Mouse (Mus musculus) limb, embryonic 14.5 days (tissue): Measurements from ENCODE around the gene Lingo2. TPM values are rescaled to one million over a fixed set of nuclear protein-coding genes. Genes with fewer than 3 reads are reported as not detected.

Experiments used
- ATAC-seq: fragments of 200-750 bp; cut with Nextera tagmentation; 2 replicates; pipeline ENCODE4 v1.8.0; 2017; ENCODE audit warnings: low read depth, moderate number of reproducible peaks, moderate TSS enrichment; ENCODE audit not compliant: low FRiP score
- DNase-seq: peaks from one replicate; pipeline ENCODE4 v3.0.0-alpha.2; 2015; ENCODE audit warnings: low spot score
- H3K27ac ChIP-seq: fragments of 300-500 bp; sonication (generic); replicated peaks from 2 replicates; pipeline ENCODE4 v1.5.1; 2014; ENCODE audit warnings: low read depth, mild to moderate bottlenecking, low read length, moderate library complexity, mixed read lengths
- H3K27me3 ChIP-seq: fragments of 300-500 bp; sonication (generic); 2 replicates; pipeline ENCODE4 v1.6.1; 2014; ENCODE audit warnings: low read length, mixed read lengths; ENCODE audit not compliant: control insufficient read depth, insufficient read depth
- H3K36me3 ChIP-seq: fragments of 300-500 bp; sonication (generic); 2 replicates; pipeline ENCODE4 v1.6.1; 2014; ENCODE audit warnings: mild to moderate bottlenecking, low read length, moderate library complexity, mixed read lengths; ENCODE audit not compliant: control insufficient read depth, insufficient read depth
- H3K4me1 ChIP-seq: fragments of 300-500 bp; sonication (generic); 2 replicates; pipeline ENCODE4 v1.6.1; 2014; ENCODE audit warnings: antibody characterized with exemption, low read length, mixed read lengths; ENCODE audit not compliant: control insufficient read depth, insufficient read depth
- H3K4me2 ChIP-seq: fragments of 300-500 bp; sonication (generic); replicated peaks from 2 replicates; pipeline ENCODE4 v1.6.1; 2014; ENCODE audit warnings: low read depth, mild to moderate bottlenecking, low read length, moderate library complexity; ENCODE audit not compliant: severe bottlenecking
- H3K4me3 ChIP-seq: fragments of 300-500 bp; sonication (generic); replicated peaks from 2 replicates; pipeline ENCODE4 v1.5.1; 2014; ENCODE audit warnings: low read length
- H3K9ac ChIP-seq: fragments of 300-500 bp; sonication (generic); 2 replicates; pipeline ENCODE4 v1.6.1; 2014; ENCODE audit warnings: mild to moderate bottlenecking, low read depth, low read length, moderate library complexity; ENCODE audit not compliant: severe bottlenecking
- H3K9me3 ChIP-seq: fragments of 300-500 bp; sonication (generic); 2 replicates; pipeline ENCODE4 v1.6.1; 2016; ENCODE audit warnings: low read length; ENCODE audit not compliant: control insufficient read depth
- POLR2A ChIP-seq: fragments of 200-500 bp; IDR thresholded peaks from 2 replicates; pipeline ENCODE4 v1.8.0; 2012; ENCODE audit warnings: inconsistent platforms, mild to moderate bottlenecking, moderate library complexity, borderline replicate concordance; ENCODE audit not compliant: insufficient read depth, insufficient read length; ENCODE audit errors: extremely low read depth
- WGBS: fragments of 180-500 bp; shearing (Covaris S2); extraction: QIAGEN DNeasy Blood & Tissue Kit; methylation state at CpG from one replicate; pipeline ENCODE4 v1.1.7; 2014; 5-methylcytosine and 5-hydroxymethylcytosine counted together
- polyA plus RNA-seq, 2 experiments: library from polyadenylated mRNA; depleted of rRNA in 1 of 2; stranded (reverse) in 1 of 2; unstranded in 1 of 2; fragments of >200 nt; fragmentation: Nextera tagmentation in 1 of 2; extraction: Ambion mirVana in 1 of 2; gene quantifications; 2 replicates each; pipeline versions ENCODE4 v1.2.1 to v1.2.3; 2012 to 2014

Gene Lingo2
- polyA plus RNA-seq, 2 experiments: 0.89 to 4.3 TPM

- no peaks in the 10 kb centered on the region for H3K4me1 ChIP-seq
- H3K9me3 ChIP-seq: no peaks in the 10 kb centered on the region
- H3K4me2 ChIP-seq: no peak overlapping the region
- ATAC-seq: no peak
- no peak for TF ChIP-seq POLR2A
- DNase-seq: no peak
- H3K27ac ChIP-seq: no peak overlapping the region
- 62% methylated on average over 6 of the region's 6 CpGs for WGBS
- H3K9ac ChIP-seq: no peak overlapping the region
- no peaks in the 10 kb centered on the region for H3K27me3 ChIP-seq
- H3K36me3 ChIP-seq: no peaks in the 10 kb centered on the region
- H3K4me3 ChIP-seq: no peak overlapping the region
These were observed 640.1 kb downstream of the Lingo2 start for GRCm38 (mm10) chr4:36311431-36311830.

GRCm38 (mm10) chr4:36305228-36305627 is 646.3 kb downstream of the Lingo2 start:
- DNase-seq (no peak), ATAC-seq (no peak)
- no peak overlapping the region for H3K9ac ChIP-seq
- no peaks in the 10 kb centered on the region for H3K4me1 ChIP-seq
- WGBS: 82% methylated on average over 1 of the region's 1 CpGs
- no peaks in the 10 kb centered on the region for H3K27me3 ChIP-seq
- no peak for TF ChIP-seq POLR2A
- H3K4me2 ChIP-seq: no peak overlapping the region
- no peak overlapping the region for H3K27ac ChIP-seq
- no peak overlapping the region for H3K4me3 ChIP-seq
- H3K9me3 ChIP-seq: no peaks in the 10 kb centered on the region
- no peaks in the 10 kb centered on the region for H3K36me3 ChIP-seq

- no peaks in the 10 kb centered on the region for H3K4me1 ChIP-seq
- no peak for DNase-seq
- peak overlapping the region; percentile 28; the same call in 1 of the 2 replicates for H3K4me2 ChIP-seq
- H3K27me3 ChIP-seq: no peaks in the 10 kb centered on the region
- H3K9ac ChIP-seq: no peak overlapping the region
- no peak for ATAC-seq
- no peak for TF ChIP-seq POLR2A
- H3K4me3 ChIP-seq: no peak overlapping the region
- whole genome bisulfite sequencing: 83% methylated on average over 8 of the region's 8 CpGs
- H3K9me3 ChIP-seq: no peaks in the 10 kb centered on the region
- no peak overlapping the region for H3K27ac ChIP-seq
- no peaks in the 10 kb centered on the region for H3K36me3 ChIP-seq
These were observed 661.9 kb downstream of the Lingo2 start for GRCm38 (mm10) chr4:36289701-36290053.

GRCm38 (mm10) chr4:36288813-36289700 is 662.5 kb downstream of the Lingo2 start:
- H3K4me3 ChIP-seq: peak overlapping the region; percentile 15; the same call in 1 of the 2 replicates
- no peaks in the 10 kb centered on the region for H3K4me1 ChIP-seq
- no peaks in the 10 kb centered on the region for H3K27me3 ChIP-seq
- peak; percentile 59 for DNase-seq
- no peak overlapping the region for H3K9ac ChIP-seq
- no peak for TF ChIP-seq POLR2A
- H3K36me3 ChIP-seq: no peaks in the 10 kb centered on the region
- H3K27ac ChIP-seq: no peak overlapping the region
- H3K4me2 ChIP-seq: peak overlapping the region; percentile 28; the same call in 1 of the 2 replicates
- H3K9me3 ChIP-seq: no peaks in the 10 kb centered on the region
- WGBS: 30% methylated on average over 17 of the region's 17 CpGs
- ATAC-seq: 0 out of 2 replicates have a peak, but pooled peaks have one; percentile 67

- H3K9me3 ChIP-seq: no peaks in the 10 kb centered on the region
These were observed 688.9 kb downstream of the Lingo2 start for GRCm38 (mm10) chr4:36262436-36263169.

More at GRCm38 (mm10) chr4:36262436-36263169, 688.9 kb downstream of the Lingo2 start:
- DNase-seq (no peak), ATAC-seq (no peak)
- H3K27ac ChIP-seq: no peak overlapping the region
- no peak overlapping the region for H3K4me2 ChIP-seq
- no peak overlapping the region for H3K9ac ChIP-seq
- WGBS: 86% methylated on average over 2 of the region's 2 CpGs
- H3K4me1 ChIP-seq: no peaks in the 10 kb centered on the region
- no peak overlapping the region for H3K4me3 ChIP-seq
- no peaks in the 10 kb centered on the region for H3K36me3 ChIP-seq
- TF ChIP-seq POLR2A: no peak
- H3K27me3 ChIP-seq: no peaks in the 10 kb centered on the region
